Mouse (Mus musculus): ENCODE measurements around the gene Ctla2a.
"Not testable (repeated sequence)": the region's sequence is repeated elsewhere in the genome, so short reads cannot be mapped to it uniquely, and the experiment has no call there.

Gene Ctla2a

DNA sequence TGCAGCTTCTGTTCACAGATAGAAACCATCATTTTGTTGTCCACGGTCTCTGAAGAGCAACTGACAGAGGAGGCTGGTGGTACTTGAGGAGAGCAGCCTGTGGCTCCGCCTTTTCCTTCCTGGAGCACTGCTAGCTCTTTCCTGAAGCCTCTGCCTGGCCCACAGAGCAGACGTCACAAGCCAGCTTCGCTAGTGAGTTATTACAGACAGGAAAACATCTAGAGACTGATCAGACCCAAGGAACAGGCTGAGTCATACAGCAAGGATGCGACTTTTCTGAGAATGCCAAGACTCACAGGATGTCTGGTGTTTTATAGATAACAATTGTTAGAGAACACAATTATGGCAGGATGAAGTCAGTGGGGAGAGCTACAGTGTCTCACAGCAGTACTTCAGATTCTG is at the start of gene Ctla2a, which contains the start of gene Gm49391:
Ctla2a (minus strand) TSS at position 126 of the 402 bp plus-strand sequence.
Gm49391 (minus strand) TSS at position 72 of the 402 bp plus-strand sequence.
- no peak for DNase-seq (ENCODE audit: low read depth in 1 of 2, low spot score in 2 of 2)

DNA sequence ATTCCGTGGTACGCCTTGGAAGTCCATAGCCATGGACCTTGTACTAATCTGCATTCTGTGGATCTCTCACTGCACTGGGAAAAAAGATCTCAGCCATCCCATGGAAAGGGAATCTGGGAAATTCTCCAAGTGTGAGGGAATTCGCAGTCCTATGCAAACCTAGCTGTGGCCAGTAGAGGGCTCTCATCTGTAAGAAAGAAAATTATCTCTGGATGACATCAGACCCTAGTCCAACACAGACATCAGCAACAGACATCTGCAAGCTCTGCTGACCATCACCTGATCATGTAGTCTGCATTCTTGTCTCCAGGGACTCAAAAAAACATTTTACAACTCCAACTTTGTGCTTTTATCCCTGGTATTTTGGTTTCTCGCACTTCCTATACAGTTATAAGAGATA is 35.9 kb upstream of the Ctla2a start:
- not testable (repeated sequence) for DNase-seq (ENCODE audit: low read depth in 1 of 2, low spot score in 2 of 2)

DNA sequence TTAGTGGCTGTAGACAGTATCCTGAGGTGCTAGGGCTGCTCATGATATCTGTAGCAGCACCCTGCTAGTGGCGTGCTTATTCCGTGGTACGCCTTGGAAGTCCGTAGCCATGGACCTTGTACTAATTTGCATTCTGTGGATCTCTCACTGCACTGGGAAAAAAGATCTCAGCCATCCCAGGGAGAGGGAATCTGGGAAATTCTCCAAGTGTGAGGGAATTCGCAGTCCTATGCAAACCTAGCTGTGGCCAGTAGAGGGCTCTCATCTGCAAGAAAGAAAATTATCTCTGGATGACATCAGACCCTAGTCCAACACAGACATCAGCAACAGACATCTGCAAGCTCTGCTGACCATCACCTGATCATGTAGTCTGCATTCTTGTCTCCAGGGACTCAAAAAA is 27.6 kb upstream of the Ctla2a start:
- not testable (repeated sequence) for DNase-seq (ENCODE audit: low read depth in 1 of 2, low spot score in 2 of 2)

DNA sequence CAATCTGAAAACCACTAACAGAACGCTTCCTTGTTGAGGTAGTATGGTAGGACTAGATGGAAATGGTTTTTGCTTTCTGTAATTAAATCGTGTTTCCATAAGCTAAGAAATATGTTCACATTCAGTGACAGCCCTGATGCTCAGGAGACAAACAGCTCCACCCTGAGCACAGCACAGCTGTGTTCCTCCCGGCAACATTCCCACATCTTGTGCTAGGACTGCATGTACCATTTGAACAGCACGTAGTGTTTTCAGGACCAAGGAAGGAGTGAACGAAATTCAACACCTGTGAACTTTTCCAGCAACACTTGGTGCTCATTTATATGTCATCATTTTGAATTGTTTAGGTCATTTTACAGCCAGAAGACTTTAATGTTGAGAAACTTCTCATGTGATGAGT is 25.3 kb upstream of the Ctla2a start:
- no peak for DNase-seq (ENCODE audit: low read depth in 1 of 2, low spot score in 2 of 2)

DNA sequence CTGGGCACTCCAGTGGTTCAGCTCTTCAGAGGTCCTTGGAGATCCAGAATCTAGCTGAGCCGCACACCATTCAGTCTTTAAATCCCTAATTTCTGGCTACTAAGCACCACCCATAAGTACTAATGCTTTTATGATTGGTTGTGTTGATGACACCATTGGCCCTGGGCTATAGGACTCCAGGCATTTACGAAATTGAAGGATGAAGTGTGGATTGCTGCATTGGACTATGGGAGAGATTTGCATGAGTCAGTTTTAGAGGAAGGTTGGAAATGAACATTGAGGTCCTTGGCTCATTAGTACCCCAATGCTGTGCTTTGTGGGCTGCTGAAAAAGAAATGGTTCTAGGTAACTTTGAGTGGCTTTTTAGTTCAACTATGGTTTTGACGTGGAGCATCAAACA is 5.5 kb upstream of the Ctla2a start, which contains the start of gene Tpbpa:
Tpbpa (minus strand) TSS at position 101 of the 400 bp plus-strand sequence.
- not testable (repeated sequence) for DNase-seq (ENCODE audit: low read depth in 1 of 2, low spot score in 2 of 2)

DNA sequence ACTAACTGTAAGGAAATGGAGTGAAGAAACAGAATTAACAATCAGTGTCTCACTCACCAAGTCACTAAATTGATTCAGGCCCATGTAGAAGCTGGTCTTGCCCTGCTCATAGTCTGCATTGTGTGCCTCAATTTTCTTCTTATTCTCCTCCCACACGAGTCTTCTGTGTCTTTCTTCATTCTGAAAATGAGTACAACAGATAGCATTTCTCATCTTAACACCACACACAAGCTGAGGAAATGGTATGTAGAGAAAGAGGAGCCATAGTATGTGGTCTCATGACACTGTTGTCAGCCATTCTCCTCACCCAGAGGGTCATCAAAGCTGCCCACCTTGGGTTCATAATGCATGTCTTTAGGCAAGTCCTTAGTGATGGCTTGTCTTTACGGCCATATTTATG is 935 bp downstream of the Ctla2a start, which contains the start of gene Gm49393:
Gm49393 (minus strand) TSS at position 101 of the 400 bp plus-strand sequence.
- not testable (repeated sequence) for DNase-seq (ENCODE audit: low read depth in 1 of 2, low spot score in 2 of 2)

DNA sequence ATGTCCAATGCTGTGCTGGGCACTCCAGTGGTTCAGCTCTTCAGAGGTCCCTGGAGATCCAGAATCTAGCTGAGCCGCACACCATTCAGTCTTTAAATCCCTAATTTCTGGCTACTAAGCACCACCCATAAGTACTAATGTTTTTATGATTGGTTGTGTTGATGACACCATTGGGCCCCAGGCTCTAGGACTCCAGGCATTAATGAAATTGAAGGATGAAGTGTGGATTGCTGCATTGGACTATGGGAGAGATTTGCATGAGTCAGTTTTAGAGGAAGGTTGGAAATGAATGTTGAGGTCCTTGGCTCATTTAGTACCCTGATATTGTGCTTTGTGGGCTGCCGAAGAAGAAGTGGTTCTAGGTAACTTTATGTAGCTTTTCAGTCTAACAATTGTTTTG is 31.6 kb downstream of the Ctla2a start, which contains the start of gene Tpbpb:
Tpbpb (minus strand) TSS at position 101 of the 400 bp plus-strand sequence.
- not testable (repeated sequence) for DNase-seq (ENCODE audit: low read depth in 1 of 2, low spot score in 2 of 2)

DNA sequence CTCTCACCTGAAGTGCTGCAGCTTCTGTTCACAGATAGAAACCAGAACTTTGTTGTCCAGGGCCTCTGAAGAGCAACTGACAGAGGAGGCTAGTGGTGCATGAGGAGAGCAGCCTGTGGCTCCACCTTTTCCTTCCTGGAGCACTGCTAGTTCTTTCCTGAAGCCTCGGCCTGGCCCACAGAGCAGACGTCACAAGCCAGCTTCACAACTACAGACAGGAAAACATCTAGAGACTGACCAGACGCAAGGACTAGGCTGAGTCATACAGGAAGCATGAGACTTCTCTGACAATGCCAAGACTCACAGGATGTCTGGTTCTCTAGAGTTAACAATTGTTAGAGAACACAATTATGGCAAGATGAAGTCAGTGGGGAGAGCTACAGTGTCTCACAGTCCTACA is 39.1 kb downstream of the Ctla2a start, which contains the start of gene Ctla2b:
Ctla2b (minus strand) TSS at position 120 of the 400 bp plus-strand sequence.
- DNase-seq (ENCODE audit: low read depth in 1 of 2, low spot score in 2 of 2): no peak

DNA sequence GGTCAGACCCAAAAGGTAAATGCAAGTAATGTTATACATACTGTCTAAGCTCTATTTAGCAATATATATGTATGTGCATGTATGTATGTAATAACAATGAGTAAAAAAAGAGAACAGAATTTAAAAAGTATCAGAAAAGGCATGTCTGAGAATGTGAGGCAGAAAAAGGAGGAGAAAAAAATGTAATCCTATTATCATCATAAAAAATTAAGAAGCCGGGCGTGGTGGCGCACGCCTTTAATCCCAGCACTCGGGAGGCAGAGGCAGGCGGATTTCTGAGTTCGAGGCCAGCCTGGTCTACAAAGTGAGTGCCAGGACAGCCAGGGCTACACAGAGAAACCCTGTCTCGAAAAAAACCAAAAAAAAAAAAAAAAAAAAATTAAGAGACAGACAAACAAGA is 39.6 kb downstream of the Ctla2a start, which contains the start of gene Gm49392:
Gm49392 (minus strand) TSS at position 101 of the 400 bp plus-strand sequence.
- DNase-seq (ENCODE audit: low read depth in 1 of 2, low spot score in 2 of 2): not testable (repeated sequence)

DNA sequence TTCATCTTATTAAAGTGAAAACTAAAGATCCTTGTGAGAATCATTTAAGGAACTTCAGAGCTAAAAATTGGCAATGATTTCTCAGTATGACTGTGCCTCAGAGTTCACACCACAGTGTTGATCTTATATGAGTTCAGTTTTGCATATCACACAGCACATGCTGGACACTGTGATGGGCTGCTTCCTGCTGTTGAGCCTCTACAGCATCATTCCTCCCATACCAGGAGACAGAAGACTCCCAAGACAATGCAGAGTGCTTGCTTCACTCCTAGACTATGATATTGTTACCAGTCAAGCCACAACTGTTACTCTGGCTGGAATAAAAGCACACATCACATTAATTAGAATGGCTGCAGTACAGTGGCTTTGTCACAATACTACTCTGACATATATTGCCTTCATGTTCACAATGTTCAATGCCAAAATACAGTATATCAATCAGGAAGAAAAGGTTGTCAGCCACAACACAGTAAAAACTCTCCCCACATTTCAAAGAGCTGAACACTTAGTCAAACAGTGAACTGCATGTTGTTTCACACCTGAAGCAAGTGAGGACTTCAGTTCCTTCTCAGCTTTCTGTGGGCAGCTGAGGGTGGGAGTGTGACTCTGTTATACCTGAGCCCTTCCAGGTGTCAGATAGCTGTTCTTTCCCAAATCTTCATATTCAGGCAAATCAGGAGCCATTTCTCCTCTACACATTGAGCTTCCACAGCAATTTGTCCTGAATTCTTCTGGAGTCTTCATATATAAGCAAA is 40.8 kb downstream of the Ctla2a start:
- DNase-seq (ENCODE audit: low read depth in 1 of 2, low spot score in 2 of 2): no peak

DNA sequence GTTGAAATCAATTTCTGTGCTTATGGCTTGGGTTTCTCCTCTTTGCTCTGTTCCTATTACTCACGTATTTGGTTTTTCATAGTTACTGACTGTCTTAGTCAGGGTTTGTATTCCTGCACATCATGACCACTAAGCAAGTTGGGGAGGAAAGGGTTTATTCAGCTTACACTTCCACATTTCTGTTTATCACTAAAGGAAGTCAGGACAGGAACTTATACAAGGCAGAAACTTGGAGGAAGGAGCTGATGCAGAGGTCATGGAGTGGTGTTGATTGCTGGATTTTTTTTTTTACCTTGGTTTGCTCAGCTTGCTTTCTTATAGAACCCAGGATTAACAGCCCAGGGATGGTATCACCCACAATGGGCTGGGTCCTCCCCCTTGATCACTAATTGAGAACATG is 44.1 kb downstream of the Ctla2a start:
- DNase-seq (ENCODE audit: low read depth in 1 of 2, low spot score in 2 of 2): no peak

All from monocyte, adult 2 months (primary cell).